Mouse (Mus musculus): ENCODE measurements around the gene Hist1h4i.

- TF ChIP-seq UBTF (IDR thresholded peaks at IDR 0.05; ENCODE audit: borderline replicate concordance, insufficient read depth, low read depth, low read length) (no peak), NRF1 (IDR thresholded peaks at IDR 0.05; ENCODE audit: insufficient read depth, low read depth, low read length, poor library complexity, severe bottlenecking) (no peak), POLR2AphosphoS5 (IDR thresholded peaks at IDR 0.05; ENCODE audit: borderline replicate concordance, low read depth, low read length) (no peak), CTCF (IDR thresholded peaks at IDR 0.05 in 2 of 3, conservative IDR thresholded peaks at IDR 0.05 in 1 of 3; ENCODE audit: control insufficient read depth in 1 of 3, insufficient read depth in 1 of 3, low read depth in 2 of 3, low read length in 3 of 3, poor library complexity in 1 of 3, severe bottlenecking in 1 of 3) (no peak), ZNF384 (IDR thresholded peaks at IDR 0.05; ENCODE audit: low read depth, low read length) (no peak), NELFE (IDR thresholded peaks at IDR 0.05; ENCODE audit: low read depth, low read length) (no peak), MYC (IDR thresholded peaks at IDR 0.05; ENCODE audit: low read depth, low read length) (no peak), EP300 (IDR thresholded peaks at IDR 0.05; ENCODE audit: low read depth in 1 of 2, low read length in 2 of 2) (no peak), HCFC1 (IDR thresholded peaks at IDR 0.05; ENCODE audit: low read depth, low read length) (no peak), ZC3H11A (IDR thresholded peaks at IDR 0.05; ENCODE audit: low read depth, low read length) (no peak), MAZ (IDR thresholded peaks at IDR 0.05; ENCODE audit: low read depth, low read length) (no peak), POLR2A (IDR thresholded peaks at IDR 0.05; ENCODE audit: control insufficient read depth in 1 of 2, insufficient read depth in 1 of 2, low read depth in 1 of 2, low read length in 2 of 2, poor library complexity in 1 of 2) (no peak), RAD21 (IDR thresholded peaks at IDR 0.05; ENCODE audit: low read depth, low read length) (no peak)
These were observed 4.1 kb upstream of the Hist1h4i start for GRCm38 (mm10) chr13:22045311-22045710.

Measured in MEL (cell line).